Mouse (Mus musculus) forebrain, embryonic 13.5 days (tissue): Measurements from ENCODE around the gene Gm11985. TPM values are rescaled to one million over a fixed set of nuclear protein-coding genes. Genes with fewer than 3 reads are reported as not detected.
A peak's percentile ranks its signal among the peaks of the same experiment; 100 is the strongest.

ENCODE experiments used
- ATAC-seq: fragments of 200-750 bp; cut with Nextera tagmentation; 2 replicates; pipeline ENCODE4 v1.8.0; 2017
- H3K27ac ChIP-seq: fragments of 300-500 bp; sonication (generic); 2 replicates; pipeline ENCODE4 v1.5.1; 2015; ENCODE audit warnings: inconsistent platforms, mild to moderate bottlenecking, moderate library complexity
- H3K27me3 ChIP-seq: fragments of 300-500 bp; sonication (generic); 2 replicates; pipeline ENCODE4 v1.6.1; 2015; ENCODE audit warnings: mild to moderate bottlenecking, inconsistent platforms
- H3K36me3 ChIP-seq: fragments of 300-500 bp; sonication (generic); 2 replicates; pipeline ENCODE4 v1.6.1; 2015; ENCODE audit warnings: mild to moderate bottlenecking, inconsistent platforms; ENCODE audit not compliant: poor library complexity, severe bottlenecking
- H3K4me1 ChIP-seq: fragments of 300-500 bp; sonication (generic); 2 replicates; pipeline ENCODE4 v1.6.1; 2015; ENCODE audit warnings: inconsistent platforms
- H3K4me2 ChIP-seq: fragments of 300-500 bp; sonication (generic); 2 replicates; pipeline ENCODE4 v1.6.1; 2015; ENCODE audit warnings: inconsistent platforms, mild to moderate bottlenecking, moderate library complexity
- H3K4me3 ChIP-seq: fragments of 300-500 bp; sonication (generic); 2 replicates; pipeline ENCODE4 v1.5.1; 2015; ENCODE audit warnings: mild to moderate bottlenecking, inconsistent platforms
- H3K9ac ChIP-seq: fragments of 300-500 bp; sonication (generic); 2 replicates; pipeline ENCODE4 v1.6.1; 2015; ENCODE audit warnings: mild to moderate bottlenecking, inconsistent platforms
- H3K9me3 ChIP-seq: fragments of 300-500 bp; sonication (generic); replicated peaks from 2 replicates; pipeline ENCODE4 v1.6.1; 2016; ENCODE audit warnings: inconsistent platforms
- WGBS: fragments of 180-500 bp; shearing (Covaris S2); methylation state at CpG from one replicate; pipeline ENCODE4 v1.1.7; 2015; 5-methylcytosine and 5-hydroxymethylcytosine counted together
- polyA plus RNA-seq: library from polyadenylated mRNA; unstranded; fragments of >200 nt; fragmentation: Nextera tagmentation; extraction: Ambion mirVana; gene quantifications from 2 replicates; pipeline ENCODE4 v1.2.1, GENCODE M21; 2015

The Gm11985 gene
- polyA plus RNA-seq, 1 experiment from 2014 or later: not detected

DNA sequence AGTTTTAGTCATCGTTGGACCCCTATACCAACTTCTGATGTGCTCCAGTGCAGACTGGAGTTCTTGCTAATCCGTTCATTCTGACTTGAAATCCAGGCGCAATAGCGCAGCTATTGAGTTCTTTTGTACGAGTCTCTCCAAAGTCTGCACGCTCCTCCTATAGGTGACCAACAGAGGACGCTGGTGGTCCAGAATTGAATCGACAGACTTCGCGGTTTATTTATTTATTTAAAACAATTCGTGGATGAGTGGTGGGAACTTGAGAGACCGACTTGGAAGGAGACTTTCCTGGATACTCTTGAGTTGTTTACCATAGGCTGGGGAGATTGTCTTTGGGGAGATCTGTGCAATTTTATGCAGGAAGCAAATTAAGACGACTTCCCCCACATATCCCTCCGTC, 26.4 kb upstream of the Gm11985 start:
- no peak overlapping the region for H3K27ac ChIP-seq
- no peaks in the 10 kb centered on the region for H3K9me3 ChIP-seq
- no peaks in the 10 kb centered on the region for H3K36me3 ChIP-seq
- H3K27me3 ChIP-seq: peaks cover 33% of the 10 kb centered on the region
- H3K4me1 ChIP-seq: peaks cover 22% of the 10 kb centered on the region
- H3K4me2 ChIP-seq: peak overlapping the region; percentile 86
- no peak overlapping the region for H3K9ac ChIP-seq
- H3K4me3 ChIP-seq: peak overlapping the region; percentile 58; the same call in 1 of the 2 replicates
- no peak for ATAC-seq
- WGBS: 7% methylated on average over 14 of the region's 14 CpGs

DNA sequence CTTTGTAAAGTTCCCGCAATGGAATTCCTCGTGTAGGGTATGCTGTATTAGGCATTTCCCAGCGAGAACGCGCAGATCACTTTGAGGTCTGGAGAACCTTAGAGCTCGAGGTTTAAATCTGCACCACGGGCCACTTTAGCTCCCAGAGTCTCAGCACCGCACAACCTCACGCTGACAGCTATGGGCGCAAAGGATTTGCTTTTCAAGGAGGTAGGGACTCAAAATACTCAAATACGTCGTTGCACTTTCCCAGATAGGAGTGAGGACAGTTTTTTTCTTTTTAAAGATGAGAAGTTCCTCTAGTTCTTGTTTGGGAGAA, 25.9 kb upstream of the Gm11985 start:
- Histone ChIP-seq H3K9me3 (no peaks in the 10 kb centered on the region), H3K4me3 (peak overlapping the region; percentile 58), H3K36me3 (no peaks in the 10 kb centered on the region), H3K27me3 (peaks cover 33% of the 10 kb centered on the region), H3K27ac (no peak overlapping the region), H3K9ac (peak overlapping the region; percentile 74), H3K4me1 (peaks cover 22% of the 10 kb centered on the region), H3K4me2 (peak overlapping the region; percentile 86)
- under 1% methylated on average over 12 of the region's 12 CpGs for WGBS
- ATAC-seq: no peak; the same call in 1 of the 2 replicates

DNA sequence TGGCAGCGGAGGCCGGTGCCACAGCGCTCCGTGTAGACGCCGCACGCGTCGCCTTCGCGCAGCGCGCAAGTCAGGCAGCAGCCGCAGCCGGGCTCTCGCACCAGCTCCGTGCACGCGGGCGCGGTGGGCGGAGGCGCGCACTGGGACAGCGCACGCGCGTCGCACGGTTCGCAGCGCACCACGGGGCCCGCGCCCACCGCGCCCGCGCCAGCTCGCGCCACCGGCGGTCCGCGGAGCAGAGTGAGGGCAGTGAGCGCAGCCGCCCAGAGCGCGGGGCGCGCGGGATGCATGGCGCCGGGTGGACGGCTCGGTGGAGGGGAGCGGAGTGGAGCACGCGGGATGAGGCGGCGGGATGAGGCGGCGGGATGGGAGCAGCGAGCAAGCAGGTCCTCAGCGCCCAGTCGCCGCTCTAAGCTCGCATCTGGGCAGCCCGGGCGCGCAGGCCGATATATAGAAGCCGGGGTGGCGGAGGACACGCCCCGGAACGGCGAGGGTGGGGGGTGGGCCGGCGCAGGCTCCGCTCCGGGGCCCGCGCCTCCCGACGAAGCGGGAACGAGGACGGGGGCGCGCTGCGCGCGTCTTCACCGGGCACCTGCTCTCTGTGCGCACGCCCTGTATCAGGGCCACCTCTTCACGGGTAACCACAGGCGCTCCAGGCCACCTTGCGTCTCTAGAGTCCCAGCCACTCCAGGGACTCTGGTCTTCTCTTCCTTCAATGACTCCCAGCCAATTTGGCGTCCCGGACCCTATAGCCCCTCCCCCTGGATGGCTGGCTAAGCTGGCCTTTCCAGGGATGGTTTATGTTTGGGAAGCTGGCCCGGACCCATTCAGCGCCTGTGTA, 25.4 kb upstream of the Gm11985 start, which contains the start of gene Igfbp3:
Gene Igfbp3, minus strand, starts transcription at position 423 of the 841 bp plus-strand sequence.
- Histone ChIP-seq H3K9me3 (no peaks in the 10 kb centered on the region), H3K4me1 (peaks cover 22% of the 10 kb centered on the region), H3K36me3 (no peaks in the 10 kb centered on the region), H3K27ac (peak within 1 kb of the TSS; percentile 62), H3K4me3 (peak within 1 kb of the TSS; percentile 58), H3K4me2 (peak within 1 kb of the TSS; percentile 86), H3K27me3 (peaks cover 33% of the 10 kb centered on the region), H3K9ac (peak within 1 kb of the TSS; percentile 74)
- under 1% methylated on average over 85 of the region's 104 CpGs for WGBS
- ATAC-seq: peak; percentile 92

DNA sequence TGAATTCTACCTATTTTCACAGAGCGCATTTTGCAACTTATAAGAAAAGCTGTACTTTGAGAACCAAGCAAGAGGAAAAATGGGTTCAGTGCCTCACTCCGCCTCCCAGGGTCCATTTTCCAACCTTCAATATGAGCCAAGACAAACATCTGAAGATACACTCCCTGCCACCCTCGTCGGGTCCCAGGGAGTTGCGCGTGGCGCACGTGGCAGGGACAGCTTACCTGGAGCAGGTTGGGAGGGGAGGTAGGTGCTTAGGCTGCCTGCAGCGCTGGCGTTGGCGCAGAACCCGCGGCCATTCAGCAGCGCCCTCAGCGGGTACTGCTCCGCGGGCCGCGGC, 24.8 kb upstream of the Gm11985 start:
- Histone ChIP-seq H3K27ac (peak overlapping the region; percentile 62), H3K27me3 (peaks cover 33% of the 10 kb centered on the region), H3K9ac (peak overlapping the region; percentile 74), H3K4me2 (peak overlapping the region; percentile 86), H3K4me1 (peaks cover 22% of the 10 kb centered on the region), H3K4me3 (peak overlapping the region; percentile 58), H3K9me3 (no peaks in the 10 kb centered on the region), H3K36me3 (no peaks in the 10 kb centered on the region)
- 1% methylated on average over 19 of the region's 19 CpGs for WGBS
- no peak for ATAC-seq

DNA sequence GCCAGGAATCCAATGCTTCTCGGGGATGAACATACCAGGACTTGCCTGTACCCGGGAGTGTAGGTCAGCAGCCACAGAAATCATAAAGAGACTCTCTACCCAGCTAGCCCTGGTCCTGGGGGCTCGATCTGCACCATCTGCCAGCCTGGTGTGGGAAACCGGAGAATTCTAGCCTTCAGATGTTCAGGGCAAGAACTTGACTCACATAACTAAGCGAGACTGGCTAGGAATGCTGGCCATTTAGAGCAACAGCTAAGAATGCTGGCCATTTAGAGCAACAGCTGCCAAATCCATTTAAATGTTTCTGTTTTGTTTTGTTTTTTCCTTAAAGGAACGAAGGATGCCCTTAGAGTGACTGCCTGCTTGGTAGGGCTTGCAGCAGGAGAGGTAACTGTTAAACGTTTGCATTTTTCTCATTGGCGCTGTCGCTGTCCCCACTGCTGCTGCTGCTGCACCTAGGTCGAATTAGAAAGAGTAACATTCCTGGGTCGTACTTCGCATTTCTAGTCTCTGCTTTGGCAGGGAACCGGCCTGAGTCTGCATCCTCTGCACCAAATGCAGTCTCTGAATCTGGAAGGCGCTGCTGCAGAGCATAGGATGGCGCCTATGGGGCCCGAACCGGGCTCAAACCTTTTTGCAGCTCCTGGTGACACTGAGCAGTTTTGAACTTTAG, 23.9 kb upstream of the Gm11985 start:
- Histone ChIP-seq H3K9me3 (no peaks in the 10 kb centered on the region), H3K4me3 (peak overlapping the region; percentile 58), H3K9ac (no peak overlapping the region), H3K36me3 (no peaks in the 10 kb centered on the region), H3K4me2 (peak overlapping the region; percentile 86), H3K27me3 (peaks cover 33% of the 10 kb centered on the region), H3K4me1 (peaks cover 22% of the 10 kb centered on the region), H3K27ac (no peak overlapping the region)
- 23% methylated on average over 17 of the region's 17 CpGs for WGBS
- no peak for ATAC-seq

DNA sequence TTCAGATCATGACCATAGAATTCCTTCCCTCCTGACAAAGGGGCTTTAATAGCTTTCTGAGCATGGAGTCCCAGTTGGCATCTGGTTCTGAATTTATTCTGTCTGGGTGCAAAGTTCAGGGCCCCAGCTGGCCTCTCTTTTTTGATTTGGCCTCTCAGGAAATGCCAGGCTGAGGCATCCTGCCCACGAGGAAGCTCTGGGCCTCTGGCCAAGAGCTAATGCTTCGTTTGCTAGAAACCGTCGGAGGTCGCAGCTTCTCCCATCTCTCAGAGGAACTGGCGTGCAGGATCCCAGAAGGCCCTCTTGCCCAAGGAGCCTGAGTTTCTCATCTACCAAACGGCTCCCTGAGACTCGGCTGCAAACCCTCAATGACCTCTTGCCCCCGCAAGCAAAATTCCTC, 22.8 kb upstream of the Gm11985 start:
- peaks cover 33% of the 10 kb centered on the region for H3K27me3 ChIP-seq
- H3K9ac ChIP-seq: no peak overlapping the region
- H3K4me3 ChIP-seq: no peak overlapping the region
- no peak for ATAC-seq
- peaks cover 22% of the 10 kb centered on the region for H3K4me1 ChIP-seq
- WGBS: 35% methylated on average over 9 of the region's 9 CpGs
- H3K9me3 ChIP-seq: no peaks in the 10 kb centered on the region
- H3K4me2 ChIP-seq: no peak overlapping the region
- no peak overlapping the region for H3K27ac ChIP-seq
- no peaks in the 10 kb centered on the region for H3K36me3 ChIP-seq

DNA sequence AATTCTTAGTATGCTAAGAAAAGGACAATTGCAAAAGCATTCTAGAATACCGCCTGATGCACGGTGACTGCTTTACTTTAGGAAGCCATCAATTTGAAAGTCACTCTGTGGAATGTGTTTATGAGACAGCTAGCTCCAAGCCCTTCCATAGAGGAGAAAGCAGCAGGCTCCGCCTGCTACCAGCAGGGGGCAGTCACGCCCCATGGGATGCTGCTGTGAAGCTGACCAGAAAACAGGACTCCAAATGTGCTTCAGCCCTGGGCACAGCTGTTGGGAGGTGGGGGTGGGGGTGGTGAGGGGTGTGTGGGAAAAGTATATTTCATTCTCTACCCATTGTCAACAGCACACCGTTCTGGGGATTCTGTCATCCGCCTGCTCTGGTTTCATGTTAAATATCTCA, 22.0 kb upstream of the Gm11985 start:
- WGBS: 22% methylated on average over 6 of the region's 6 CpGs
- no peak for ATAC-seq

DNA sequence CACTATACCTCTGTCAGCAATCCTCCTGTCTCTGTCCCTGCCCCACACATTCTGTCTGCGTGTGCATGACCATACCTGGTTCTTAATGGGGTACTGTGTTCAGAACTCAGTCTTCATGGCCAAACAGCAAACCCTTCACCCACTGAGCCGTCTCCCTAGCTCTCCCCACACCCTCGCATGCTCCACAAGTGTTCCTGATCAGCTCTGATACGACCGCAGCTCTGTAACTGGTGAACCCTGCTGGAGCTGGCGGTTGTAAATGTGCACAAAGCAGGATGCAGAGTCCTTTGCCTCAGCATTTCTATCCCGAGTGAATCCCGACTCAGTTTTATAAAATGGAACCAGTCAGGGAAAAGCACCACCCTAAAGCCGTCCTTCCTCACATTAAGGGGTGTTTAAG, 15.5 kb upstream of the Gm11985 start:
- H3K4me1 ChIP-seq: no peaks in the 10 kb centered on the region
- no peak overlapping the region for H3K4me3 ChIP-seq
- no peak overlapping the region for H3K9ac ChIP-seq
- no peaks in the 10 kb centered on the region for H3K36me3 ChIP-seq
- H3K27me3 ChIP-seq: no peaks in the 10 kb centered on the region
- no peak overlapping the region for H3K27ac ChIP-seq
- no peaks in the 10 kb centered on the region for H3K9me3 ChIP-seq
- no peak for ATAC-seq
- WGBS: 90% methylated on average over 9 of the region's 9 CpGs
- no peak overlapping the region for H3K4me2 ChIP-seq

More for the DNA sequence above, 22.0 kb upstream of the Gm11985 start:
- no peaks in the 10 kb centered on the region for H3K36me3 ChIP-seq
- no peak overlapping the region for H3K4me3 ChIP-seq
- H3K9ac ChIP-seq: no peak overlapping the region
- no peaks in the 10 kb centered on the region for H3K9me3 ChIP-seq
- no peak overlapping the region for H3K27ac ChIP-seq
- peaks cover 22% of the 10 kb centered on the region for H3K4me1 ChIP-seq
- peaks cover 33% of the 10 kb centered on the region for H3K27me3 ChIP-seq
- H3K4me2 ChIP-seq: no peak overlapping the region

DNA sequence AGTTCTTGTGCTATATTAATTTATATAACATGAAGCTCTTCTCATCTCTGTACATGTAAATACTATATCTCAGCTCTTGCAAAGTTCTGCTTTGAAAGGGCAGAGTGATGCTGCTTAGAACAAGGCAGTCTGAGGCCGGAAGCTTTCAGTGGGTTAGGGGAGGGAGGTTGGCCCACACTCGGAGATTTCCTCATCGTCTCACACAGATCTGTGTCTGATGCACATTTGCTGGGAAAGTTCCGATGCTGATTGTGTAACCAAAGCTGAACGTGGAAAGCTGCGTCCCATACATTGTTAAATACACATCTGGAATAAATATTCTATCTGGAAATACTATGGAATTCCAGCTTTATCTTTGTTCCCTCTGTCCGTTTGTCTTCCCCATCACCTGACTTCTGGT, 13.8 kb upstream of the Gm11985 start:
- no peaks in the 10 kb centered on the region for H3K27me3 ChIP-seq
- H3K36me3 ChIP-seq: no peaks in the 10 kb centered on the region
- no peak overlapping the region for H3K9ac ChIP-seq
- WGBS: 86% methylated on average over 7 of the region's 7 CpGs
- H3K4me1 ChIP-seq: no peaks in the 10 kb centered on the region
- H3K4me2 ChIP-seq: no peak overlapping the region
- ATAC-seq: no peak
- no peak overlapping the region for H3K27ac ChIP-seq
- no peak overlapping the region for H3K4me3 ChIP-seq
- H3K9me3 ChIP-seq: no peaks in the 10 kb centered on the region

DNA sequence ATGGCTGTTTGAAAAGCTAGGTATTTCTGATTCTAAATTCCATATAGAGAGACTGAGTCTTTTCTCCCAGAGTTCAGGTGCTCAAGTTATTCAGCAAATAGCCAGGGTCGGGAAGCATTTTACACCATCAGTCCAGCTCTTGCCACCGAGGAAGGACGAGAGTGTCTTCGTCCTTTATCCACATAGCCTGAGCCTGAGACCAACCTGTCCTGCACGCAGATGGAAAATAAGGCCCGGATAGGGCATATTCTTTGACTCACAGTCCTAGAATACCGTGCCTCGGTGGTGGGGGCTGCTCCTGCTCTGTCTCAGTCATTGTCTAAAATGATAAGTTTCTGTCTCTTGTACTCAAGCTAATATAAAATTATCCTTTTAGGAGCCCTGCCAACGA, 12.0 kb upstream of the Gm11985 start:
- 82% methylated on average over 9 of the region's 9 CpGs for WGBS
- no peak for ATAC-seq

DNA sequence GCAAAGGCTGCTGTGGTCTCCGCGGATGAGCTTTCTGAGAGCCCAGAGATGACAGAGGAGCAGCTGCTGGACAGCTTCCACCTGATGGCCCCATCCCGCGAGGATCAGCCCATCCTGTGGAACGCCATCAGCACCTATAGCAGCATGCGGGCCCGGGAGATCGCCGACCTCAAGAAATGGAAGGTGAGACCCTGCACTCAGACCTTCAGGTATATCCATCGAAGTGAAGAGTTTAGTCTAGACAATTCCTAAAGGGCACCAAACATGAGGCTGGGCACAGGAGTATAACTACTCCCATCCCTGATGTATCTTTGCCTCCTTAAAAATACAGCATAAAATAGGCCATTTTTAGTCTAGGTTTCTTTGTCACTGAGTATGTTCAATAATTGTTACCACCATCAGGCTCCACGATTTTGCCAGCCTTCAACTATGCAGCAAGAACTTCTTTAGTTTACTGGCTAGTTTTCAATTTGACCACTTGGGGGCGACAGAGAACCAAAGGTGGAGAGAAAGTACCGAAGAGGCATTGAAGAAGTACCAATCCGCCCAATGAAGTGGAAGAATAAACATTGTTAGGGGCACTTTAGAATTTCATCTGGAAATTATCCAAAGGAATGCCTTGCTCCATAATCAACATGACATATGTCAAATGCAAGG, 11.5 kb upstream of the Gm11985 start:
- WGBS: 56% methylated on average over 14 of the region's 14 CpGs
- ATAC-seq: peak; percentile 36; the same call in 1 of the 2 replicates
- Histone ChIP-seq H3K27me3 (no peaks in the 10 kb centered on the region), H3K36me3 (no peaks in the 10 kb centered on the region), H3K4me1 (no peaks in the 10 kb centered on the region), H3K27ac (no peak overlapping the region), H3K9me3 (no peaks in the 10 kb centered on the region; the same call in 1 of the 2 replicates), H3K4me3 (no peak overlapping the region), H3K9ac (no peak overlapping the region), H3K4me2 (no peak overlapping the region)

More for the DNA sequence above, 12.0 kb upstream of the Gm11985 start:
- no peaks in the 10 kb centered on the region for H3K4me1 ChIP-seq
- no peak overlapping the region for H3K27ac ChIP-seq
- H3K27me3 ChIP-seq: no peaks in the 10 kb centered on the region
- H3K36me3 ChIP-seq: no peaks in the 10 kb centered on the region
- no peak overlapping the region for H3K4me3 ChIP-seq
- H3K9ac ChIP-seq: no peak overlapping the region
- H3K4me2 ChIP-seq: no peak overlapping the region
- H3K9me3 ChIP-seq: no peaks in the 10 kb centered on the region
